Mouse (Mus musculus): ENCODE results near the gene Cd247.

- TF ChIP-seq CTCF (IDR thresholded peaks at IDR 0.05; ENCODE audit: borderline replicate concordance, insufficient read depth, low read depth, low read length) (no peak), POLR2A (IDR thresholded peaks at IDR 0.05; ENCODE audit: borderline replicate concordance, insufficient read depth, low read length) (no peak)
Observed at GRCm38 (mm10) chr1:165741989-165742388, 46.5 kb upstream of the Cd247 start.

All from cerebellum, adult 2 months (tissue).